Mouse (Mus musculus): Measurements from ENCODE around the gene Ank. TPM values are rescaled to one million over a fixed set of nuclear protein-coding genes. Genes with fewer than 3 reads are reported as not detected.
"Not testable (repeated sequence)": the region's sequence is repeated elsewhere in the genome, so short reads cannot be mapped to it uniquely, and the experiment has no call there.

Ank gene
- polyA plus RNA-seq, 1 experiment, result 21.5 TPM

GRCm38 (mm10) chr15:27461336-27462245 lies 4.9 kb upstream of the Ank start:
- 89% methylated on average over 12 of the region's 12 CpGs for WGBS
- no peak overlapping the region for H3K4me3 ChIP-seq (ENCODE audit: control insufficient read depth, insufficient read depth, low read length)
- TF ChIP-seq POLR2A (IDR thresholded peaks at IDR 0.05; ENCODE audit: control insufficient read depth, extremely low read depth, insufficient read depth, low read length, poor library complexity), result no peak
- TF ChIP-seq CTCF (IDR thresholded peaks at IDR 0.05; ENCODE audit: borderline replicate concordance, control insufficient read depth, extremely low read depth, insufficient read depth, low read length, poor library complexity), result no peak
- DNase-seq, result no peak
- no peaks in the 10 kb centered on the region for H3K36me3 ChIP-seq (ENCODE audit: control insufficient read depth, insufficient read depth, low read length)
- no peak overlapping the region for H3K27ac ChIP-seq (ENCODE audit: control insufficient read depth, insufficient read depth, low read length)
- peaks cover 6% of the 10 kb centered on the region for H3K4me1 ChIP-seq (replicated peaks; ENCODE audit: control insufficient read depth, insufficient read depth, low read length)
- H3K27me3 ChIP-seq (ENCODE audit: control insufficient read depth, insufficient read depth, low read length), result peaks cover 1% of the 10 kb centered on the region

- Histone ChIP-seq H3K36me3 (ENCODE audit: control insufficient read depth, insufficient read depth, low read length) (no peaks in the 10 kb centered on the region), H3K4me3 (ENCODE audit: control insufficient read depth, insufficient read depth, low read length) (no peak overlapping the region), H3K4me1 (replicated peaks; ENCODE audit: control insufficient read depth, insufficient read depth, low read length) (peaks cover 12% of the 10 kb centered on the region), H3K27me3 (ENCODE audit: control insufficient read depth, insufficient read depth, low read length) (peaks cover 13% of the 10 kb centered on the region), H3K27ac (ENCODE audit: control insufficient read depth, insufficient read depth, low read length) (no peak overlapping the region)
- WGBS, result 96% methylated on average over 13 of the region's 13 CpGs
- TF ChIP-seq POLR2A (IDR thresholded peaks at IDR 0.05; ENCODE audit: control insufficient read depth, extremely low read depth, insufficient read depth, low read length, poor library complexity) (no peak), CTCF (IDR thresholded peaks at IDR 0.05; ENCODE audit: borderline replicate concordance, control insufficient read depth, extremely low read depth, insufficient read depth, low read length, poor library complexity) (no peak)
- no peak for DNase-seq
Observed at GRCm38 (mm10) chr15:27463876-27464275, 2.6 kb upstream of the Ank start.

- peaks cover 12% of the 10 kb centered on the region for H3K4me1 ChIP-seq (replicated peaks; ENCODE audit: control insufficient read depth, insufficient read depth, low read length)
- no peak overlapping the region for H3K4me3 ChIP-seq (ENCODE audit: control insufficient read depth, insufficient read depth, low read length)
- no peaks in the 10 kb centered on the region for H3K36me3 ChIP-seq (ENCODE audit: control insufficient read depth, insufficient read depth, low read length)
- no peak overlapping the region for H3K27ac ChIP-seq (ENCODE audit: control insufficient read depth, insufficient read depth, low read length)
- TF ChIP-seq POLR2A (IDR thresholded peaks at IDR 0.05; ENCODE audit: control insufficient read depth, extremely low read depth, insufficient read depth, low read length, poor library complexity) (no peak), CTCF (IDR thresholded peaks at IDR 0.05; ENCODE audit: borderline replicate concordance, control insufficient read depth, extremely low read depth, insufficient read depth, low read length, poor library complexity) (no peak)
- DNase-seq, result no peak
- peaks cover 13% of the 10 kb centered on the region for H3K27me3 ChIP-seq (ENCODE audit: control insufficient read depth, insufficient read depth, low read length)
- WGBS, result 62% methylated on average over 8 of the region's 8 CpGs
Observed at GRCm38 (mm10) chr15:27465391-27466005, 979 bp upstream of the Ank start.

GRCm38 (mm10) chr15:27467081-27467491 lies 609 bp downstream of the Ank start:
- no peak for DNase-seq
- peaks cover 12% of the 10 kb centered on the region for H3K4me1 ChIP-seq (replicated peaks; ENCODE audit: control insufficient read depth, insufficient read depth, low read length)
- TF ChIP-seq POLR2A (IDR thresholded peaks at IDR 0.05; ENCODE audit: control insufficient read depth, extremely low read depth, insufficient read depth, low read length, poor library complexity) (no peak), CTCF (IDR thresholded peaks at IDR 0.05; ENCODE audit: borderline replicate concordance, control insufficient read depth, extremely low read depth, insufficient read depth, low read length, poor library complexity) (no peak)
- H3K4me3 ChIP-seq (ENCODE audit: control insufficient read depth, insufficient read depth, low read length), result peak overlapping the region; percentile 58
- no peak overlapping the region for H3K27ac ChIP-seq (ENCODE audit: control insufficient read depth, insufficient read depth, low read length)
- peaks cover 13% of the 10 kb centered on the region for H3K27me3 ChIP-seq (ENCODE audit: control insufficient read depth, insufficient read depth, low read length)
- WGBS, result 3% methylated on average over 25 of the region's 25 CpGs
- no peaks in the 10 kb centered on the region for H3K36me3 ChIP-seq (ENCODE audit: control insufficient read depth, insufficient read depth, low read length)

- 45% methylated on average over 7 of the region's 7 CpGs for WGBS
Observed at GRCm38 (mm10) chr15:27467641-27468040, 1.2 kb downstream of the Ank start.

GRCm38 (mm10) chr15:27468822-27469488 lies 2.5 kb downstream of the Ank start:
- Histone ChIP-seq H3K27ac (ENCODE audit: control insufficient read depth, insufficient read depth, low read length) (no peak overlapping the region), H3K27me3 (ENCODE audit: control insufficient read depth, insufficient read depth, low read length) (peaks cover 13% of the 10 kb centered on the region), H3K36me3 (ENCODE audit: control insufficient read depth, insufficient read depth, low read length) (no peaks in the 10 kb centered on the region), H3K4me1 (replicated peaks; ENCODE audit: control insufficient read depth, insufficient read depth, low read length) (peaks cover 12% of the 10 kb centered on the region), H3K4me3 (ENCODE audit: control insufficient read depth, insufficient read depth, low read length) (no peak overlapping the region)
- 57% methylated on average over 4 of the region's 4 CpGs for WGBS
- no peak for TF ChIP-seq POLR2A (IDR thresholded peaks at IDR 0.05; ENCODE audit: control insufficient read depth, extremely low read depth, insufficient read depth, low read length, poor library complexity)
- TF ChIP-seq CTCF (IDR thresholded peaks at IDR 0.05; ENCODE audit: borderline replicate concordance, control insufficient read depth, extremely low read depth, insufficient read depth, low read length, poor library complexity), result no peak
- DNase-seq, result no peak

More at GRCm38 (mm10) chr15:27467641-27468040, 1.2 kb downstream of the Ank start:
- TF ChIP-seq POLR2A (IDR thresholded peaks at IDR 0.05; ENCODE audit: control insufficient read depth, extremely low read depth, insufficient read depth, low read length, poor library complexity) (no peak), CTCF (IDR thresholded peaks at IDR 0.05; ENCODE audit: borderline replicate concordance, control insufficient read depth, extremely low read depth, insufficient read depth, low read length, poor library complexity) (no peak)
- no peak for DNase-seq
- H3K27ac ChIP-seq (ENCODE audit: control insufficient read depth, insufficient read depth, low read length), result no peak overlapping the region
- no peaks in the 10 kb centered on the region for H3K36me3 ChIP-seq (ENCODE audit: control insufficient read depth, insufficient read depth, low read length)
- H3K4me3 ChIP-seq (ENCODE audit: control insufficient read depth, insufficient read depth, low read length), result no peak overlapping the region
- H3K27me3 ChIP-seq (ENCODE audit: control insufficient read depth, insufficient read depth, low read length), result peaks cover 13% of the 10 kb centered on the region
- H3K4me1 ChIP-seq (replicated peaks; ENCODE audit: control insufficient read depth, insufficient read depth, low read length), result peaks cover 12% of the 10 kb centered on the region

GRCm38 (mm10) chr15:27470346-27470745 lies 3.9 kb downstream of the Ank start:
- not testable (repeated sequence) for H3K36me3 ChIP-seq (ENCODE audit: control insufficient read depth, insufficient read depth, low read length); DNase-seq; H3K4me3 ChIP-seq (ENCODE audit: control insufficient read depth, insufficient read depth, low read length); H3K27ac ChIP-seq (ENCODE audit: control insufficient read depth, insufficient read depth, low read length)
- peaks cover 13% of the 10 kb centered on the region for H3K27me3 ChIP-seq (ENCODE audit: control insufficient read depth, insufficient read depth, low read length)
- H3K4me1 ChIP-seq (replicated peaks; ENCODE audit: control insufficient read depth, insufficient read depth, low read length), result peaks cover 12% of the 10 kb centered on the region
- 90% methylated on average over 3 of the region's 3 CpGs for WGBS
